In genomic region chr11:53451361-53451760, GRCm38 (mm10) we compare ENCODE assay signal across 34 mouse cellular contexts. TPM values are rescaled to one million over a fixed set of nuclear protein-coding genes. Genes with fewer than 3 reads are reported as not detected.
A peak's percentile ranks its signal among the peaks of the same experiment; 100 is the strongest.
DNase-seq lines count a peak whose midpoint lies in the region; ATAC-seq and TF ChIP-seq lines count a peak whose summit lies in the region.
"Had no signal": no experiment of that assay in that cellular context is flagged by ENCODE, and none has a peak within 500 bp of the region (broad histone marks: within the 10 kb centered on the region; RNA-seq: fewer than 3 reads in every experiment).

No protein-coding gene starts in this region.

- 26% methylated on average over 2 of the region's 2 CpGs for WGBS in liver, adult 2 months
- 35% methylated on average over 2 of the region's 2 CpGs for WGBS in intestine, embryonic 15.5 days
- 17% methylated on average over 2 of the region's 2 CpGs for WGBS in small intestine, adult 2 months
- 83% methylated on average over 2 of the region's 2 CpGs for WGBS in forebrain, embryonic 12.5 days

- ATAC-seq in intestine, embryonic 15.5 days, result peak; percentile 46; the same call in 1 of the 2 replicates
- no peak for ATAC-seq in forebrain, embryonic 12.5 days (ENCODE audit: low FRiP score)
- ATAC-seq: forebrain, embryonic 15.5 days; Patski had no signal

- peaks cover 43% of the 10 kb centered on the region for H3K4me1 ChIP-seq in liver, adult 2 months (ENCODE audit: control insufficient read depth, insufficient read depth, low read length)
- peaks cover 12% of the 10 kb centered on the region for H3K4me1 ChIP-seq in intestine, embryonic 15.5 days (replicated peaks)
- H3K4me1 ChIP-seq in small intestine, adult 2 months (ENCODE audit: control insufficient read depth, insufficient read depth, insufficient read length, low read length), result peaks cover 36% of the 10 kb centered on the region; the same call in 1 of the 2 replicates
- no peaks in the 10 kb centered on the region for H3K4me1 ChIP-seq in forebrain, embryonic 12.5 days
- H3K4me1 ChIP-seq: embryonic facial prominence, embryonic 12.5 days; embryonic facial prominence, embryonic 15.5 days; forebrain, embryonic 15.5 days; hindbrain, embryonic 15.5 days had no signal

- no peak overlapping the region for H3K4me3 ChIP-seq in liver, adult 2 months (ENCODE audit: insufficient read depth, low read depth, low read length)
- no peak overlapping the region for H3K4me3 ChIP-seq in intestine, embryonic 15.5 days (replicated peaks)
- no peak overlapping the region for H3K4me3 ChIP-seq in small intestine, adult 2 months (ENCODE audit: low read depth, low read length)
- H3K4me3 ChIP-seq in forebrain, embryonic 12.5 days (replicated peaks), result no peak overlapping the region
- H3K4me3 ChIP-seq: embryonic facial prominence, embryonic 12.5 days; embryonic facial prominence, embryonic 15.5 days; forebrain, embryonic 15.5 days; heart, embryonic 10.5 days; heart, embryonic 13.5 days; hindbrain, embryonic 15.5 days had no signal

- H3K36me3 ChIP-seq in liver, adult 2 months (ENCODE audit: control insufficient read depth, insufficient read depth, low read length), result no peaks in the 10 kb centered on the region
- H3K36me3 ChIP-seq in intestine, embryonic 15.5 days, result no peaks in the 10 kb centered on the region
- H3K36me3 ChIP-seq in small intestine, adult 2 months (ENCODE audit: control insufficient read depth, insufficient read depth, low read length), result no peaks in the 10 kb centered on the region
- H3K36me3 ChIP-seq in forebrain, embryonic 12.5 days (replicated peaks), result no peaks in the 10 kb centered on the region
- H3K36me3 ChIP-seq: embryonic facial prominence, embryonic 12.5 days; embryonic facial prominence, embryonic 15.5 days; forebrain, embryonic 15.5 days; G1E; heart, embryonic 10.5 days; heart, embryonic 13.5 days; hindbrain, embryonic 15.5 days had no signal

- TF ChIP-seq POLR2A in liver, adult 2 months (IDR thresholded peaks at IDR 0.05; ENCODE audit: extremely low read depth, insufficient read depth, low read length), result no peak
- TF ChIP-seq POLR2A in small intestine, adult 2 months (IDR thresholded peaks at IDR 0.05; ENCODE audit: low read depth, low read length), result no peak

- no peak for TF ChIP-seq CTCF in liver, adult 2 months (IDR thresholded peaks at IDR 0.05; ENCODE audit: low read depth, low read length)
- no peak for TF ChIP-seq CTCF in small intestine, adult 2 months (IDR thresholded peaks at IDR 0.05; ENCODE audit: extremely low read depth, insufficient read length, insufficient replicate concordance, low read depth, low read length)

- no peaks in the 10 kb centered on the region for H3K27me3 ChIP-seq in liver, adult 2 months (ENCODE audit: control insufficient read depth, insufficient read depth, low read length)
- H3K27me3 ChIP-seq in intestine, embryonic 15.5 days (replicated peaks), result no peaks in the 10 kb centered on the region
- H3K27me3 ChIP-seq in small intestine, adult 2 months (ENCODE audit: control insufficient read depth, insufficient read depth, low read length), result no peaks in the 10 kb centered on the region
- peaks cover 31% of the 10 kb centered on the region for H3K27me3 ChIP-seq in forebrain, embryonic 12.5 days
- H3K27me3 ChIP-seq: embryonic facial prominence, embryonic 12.5 days; Patski had no signal

- H3K4me2 ChIP-seq in intestine, embryonic 15.5 days (replicated peaks), result no peak overlapping the region
- H3K4me2 ChIP-seq in forebrain, embryonic 12.5 days, result no peak overlapping the region
- H3K4me2 ChIP-seq: embryonic facial prominence, embryonic 12.5 days; embryonic facial prominence, embryonic 15.5 days; forebrain, embryonic 15.5 days; heart, embryonic 13.5 days; hindbrain, embryonic 15.5 days had no signal

- no peak overlapping the region; the same call in 1 of the 2 replicates for H3K9ac ChIP-seq in liver, adult 2 months (ENCODE audit: low read depth, low read length)
- H3K9ac ChIP-seq in intestine, embryonic 15.5 days, result no peak overlapping the region
- H3K9ac ChIP-seq in forebrain, embryonic 12.5 days, result no peak overlapping the region
- H3K9ac ChIP-seq: embryonic facial prominence, embryonic 12.5 days; embryonic facial prominence, embryonic 15.5 days; forebrain, embryonic 15.5 days; heart, embryonic 13.5 days; hindbrain, embryonic 15.5 days had no signal

- H3K79me2 ChIP-seq in liver, adult 2 months (ENCODE audit: control insufficient read depth, insufficient read depth, low read length), result no peaks in the 10 kb centered on the region

- peak; percentile 87 for DNase-seq in liver, adult 2 months (ENCODE audit: extremely low read depth, low read depth, low spot score)
- DNase-seq in liver, result no peak
- DNase-seq in spleen, postnatal 4 days (ENCODE audit: low spot score in 2 of 2), result no peak
- DNase-seq: adrenal gland, adult 2 months; adrenal gland, postnatal 14 days; B cell, adult 2 months; cerebellum, adult 11 months; cerebellum, adult 2 months; cerebellum, adult 9-11 months; cerebellum, postnatal 25 days; gastrocnemius, postnatal 25 days; heart, adult 18-20 months; heart, postnatal 14 days; heart, postnatal 4 days had no signal

- peak overlapping the region; percentile 84 for H3K27ac ChIP-seq in liver, adult 2 months (replicated peaks; ENCODE audit: insufficient read depth, low read depth, low read length)
- peak overlapping the region; percentile 67; the same call in 1 of the 2 replicates for H3K27ac ChIP-seq in intestine, embryonic 15.5 days
- peak overlapping the region; percentile 91 for H3K27ac ChIP-seq in small intestine, adult 2 months (ENCODE audit: insufficient read depth, low read depth, low read length)
- no peak overlapping the region for H3K27ac ChIP-seq in forebrain, embryonic 12.5 days
- H3K27ac ChIP-seq: embryonic facial prominence, embryonic 12.5 days; embryonic facial prominence, embryonic 15.5 days; forebrain, embryonic 15.5 days; heart, embryonic 10.5 days; heart, embryonic 13.5 days; hindbrain, embryonic 15.5 days had no signal

- H3K9me3 ChIP-seq in intestine, embryonic 15.5 days, result no peaks in the 10 kb centered on the region
- H3K9me3 ChIP-seq in forebrain, embryonic 12.5 days, result no peaks in the 10 kb centered on the region
- H3K9me3 ChIP-seq: embryonic facial prominence, embryonic 12.5 days; embryonic facial prominence, embryonic 15.5 days; forebrain, embryonic 15.5 days; G1E; heart, embryonic 10.5 days; heart, embryonic 13.5 days; hindbrain, embryonic 15.5 days had no signal

RNA-seq across cellular contexts. Expression of gene Gm10447, which starts 5.5 kb away (rescaled TPM):
- total RNA-seq in liver, adult 2 months (2014; rRNA removed), result 0.46 and 0.60 TPM in 2 replicates
- 1.3 and 2.5 TPM in 2 replicates for polyA plus RNA-seq in liver, adult 2 months (2012; rRNA removed)
- 0.10 TPM in 1 of 2 replicates, not detected in the other for polyA plus RNA-seq in intestine, embryonic 15.5 days (2015; fragmentation: Nextera tagmentation; extraction: Ambion mirVana)
- 0.04 TPM in 1 of 2 replicates, not detected in the other for polyA plus RNA-seq in small intestine, adult 2 months (2012; rRNA removed)
- 0.13 and 0.14 TPM in 2 replicates for polyA plus RNA-seq in forebrain, embryonic 12.5 days (2016; fragmentation: Nextera tagmentation; extraction: Ambion mirVana)
- total RNA-seq: adrenal gland, adult 2 months; adrenal gland, postnatal 14 days; CH12.LX; common myeloid progenitor, adult 5-6 weeks; G1E; gastrocnemius, postnatal 25 days; heart, adult 18-20 months; heart, postnatal 14 days; heart, postnatal 4 days had no signal
- polyA plus RNA-seq: adrenal gland, adult 2 months; cerebellum, adult 2 months; forebrain, embryonic 11.5 days; forebrain, embryonic 15.5 days; G1E; hindbrain, embryonic 15.5 days; intestine, embryonic 14.5 days; Patski had no signal

RNA-seq across cellular contexts. Expression of gene Shroom1, which starts 5.6 kb away (rescaled TPM):
- 12.8 and 15.4 TPM in 2 replicates for total RNA-seq in liver, adult 2 months (2014; rRNA removed)
- polyA plus RNA-seq in liver, adult 2 months (2012; rRNA removed), result 36.6 and 43.4 TPM in 2 replicates
- polyA plus RNA-seq in intestine, embryonic 15.5 days (2015; fragmentation: Nextera tagmentation; extraction: Ambion mirVana), result 1.3 and 1.5 TPM in 2 replicates
- 2.6 and 3.0 TPM in 2 replicates for polyA plus RNA-seq in small intestine, adult 2 months (2012; rRNA removed)
- polyA plus RNA-seq in forebrain, embryonic 12.5 days (2016; fragmentation: Nextera tagmentation; extraction: Ambion mirVana), result 1.8 and 2.0 TPM in 2 replicates
- total RNA-seq: CH12.LX; common myeloid progenitor, adult 5-6 weeks had no signal
- polyA plus RNA-seq: G1E, Patski had no signal

RNA-seq across cellular contexts. Expression of gene Gm9837, which starts 18.9 kb away (rescaled TPM):
- total RNA-seq in liver, adult 2 months (2014; rRNA removed), result not detected in 2 replicates
- not detected in 2 replicates for polyA plus RNA-seq in liver, adult 2 months (2012; rRNA removed)
- not detected in 2 replicates for polyA plus RNA-seq in intestine, embryonic 15.5 days (2015; fragmentation: Nextera tagmentation; extraction: Ambion mirVana)
- not detected in 2 replicates for polyA plus RNA-seq in small intestine, adult 2 months (2012; rRNA removed)
- not detected in 2 replicates for polyA plus RNA-seq in forebrain, embryonic 12.5 days (2016; fragmentation: Nextera tagmentation; extraction: Ambion mirVana)
- total RNA-seq: adrenal gland, adult 2 months; adrenal gland, postnatal 14 days; adrenal gland, postnatal 4 days; CH12.LX; common myeloid progenitor, adult 5-6 weeks; gastrocnemius, adult 8-10 months; gastrocnemius, postnatal 25 days; heart, adult 18-20 months; heart, postnatal 14 days; heart, postnatal 4 days had no signal
- polyA plus RNA-seq: adrenal gland, adult 2 months; cerebellum, adult 2 months; embryonic facial prominence, embryonic 12.5 days; embryonic facial prominence, embryonic 15.5 days; forebrain, embryonic 11.5 days; forebrain, embryonic 15.5 days; G1E; gonadal fat pad, adult 2 months; heart, embryonic 10.5 days; heart, embryonic 13.5 days; heart, embryonic 16.5 days; hindbrain, embryonic 11.5 days; hindbrain, embryonic 15.5 days; intestine, embryonic 14.5 days; Patski had no signal

RNA-seq across cellular contexts. Expression of gene Gdf9, which starts 20.5 kb away (rescaled TPM):
- 0.09 and 0.34 TPM in 2 replicates for total RNA-seq in liver, adult 2 months (2014; rRNA removed)
- polyA plus RNA-seq in liver, adult 2 months (2012; rRNA removed), result 0.21 and 0.47 TPM in 2 replicates
- 1.3 and 1.6 TPM in 2 replicates for polyA plus RNA-seq in intestine, embryonic 15.5 days (2015; fragmentation: Nextera tagmentation; extraction: Ambion mirVana)
- 0.80 and 1.3 TPM in 2 replicates for polyA plus RNA-seq in small intestine, adult 2 months (2012; rRNA removed)
- 2.0 and 2.8 TPM in 2 replicates for polyA plus RNA-seq in forebrain, embryonic 12.5 days (2016; fragmentation: Nextera tagmentation; extraction: Ambion mirVana)

RNA-seq across cellular contexts. Expression of gene Uqcrq, which starts 20.7 kb away (rescaled TPM):
- 256 TPM in 2 replicates for total RNA-seq in liver, adult 2 months (2014; rRNA removed)
- polyA plus RNA-seq in liver, adult 2 months (2012; rRNA removed), result 1,230 and 1,408 TPM in 2 replicates
- 791 and 876 TPM in 2 replicates for polyA plus RNA-seq in intestine, embryonic 15.5 days (2015; fragmentation: Nextera tagmentation; extraction: Ambion mirVana)
- polyA plus RNA-seq in small intestine, adult 2 months (2012; rRNA removed), result 727 and 1,116 TPM in 2 replicates
- polyA plus RNA-seq in forebrain, embryonic 12.5 days (2016; fragmentation: Nextera tagmentation; extraction: Ambion mirVana), result 538 and 578 TPM in 2 replicates
